Mouse (Mus musculus) CD4-positive, CD25-positive, alpha-beta regulatory T cell, adult 2 months (primary cell): ENCODE measurements around the gene Lrrc7.
A peak's percentile ranks its signal among the peaks of the same experiment; 100 is the strongest.

ENCODE experiments used
- DNase-seq: peaks from one replicate; pipeline ENCODE4 v3.0.0-alpha.2; 2012; ENCODE audit warnings: low read depth, low spot score

The Lrrc7 gene

GRCm38 (mm10) chr3:158068613-158069263 is 493.3 kb downstream of the Lrrc7 start:
- no peak for DNase-seq

GRCm38 (mm10) chr3:158067916-158068315 is 494.1 kb downstream of the Lrrc7 start:
- DNase-seq: no peak

GRCm38 (mm10) chr3:158065256-158065655 is 496.8 kb downstream of the Lrrc7 start:
- DNase-seq: no peak

- no peak for DNase-seq
Observed at GRCm38 (mm10) chr3:158061811-158062523, 500.1 kb downstream of the Lrrc7 start.

- no peak for DNase-seq
Observed at GRCm38 (mm10) chr3:158060621-158061291, 501.3 kb downstream of the Lrrc7 start.

- DNase-seq: no peak
Observed at GRCm38 (mm10) chr3:158049508-158049907, 512.5 kb downstream of the Lrrc7 start.

- DNase-seq: no peak
Observed at GRCm38 (mm10) chr3:158040755-158041154, 521.3 kb downstream of the Lrrc7 start.

- no peak for DNase-seq
Observed at GRCm38 (mm10) chr3:158038106-158038505, 523.9 kb downstream of the Lrrc7 start.

GRCm38 (mm10) chr3:158036329-158036988 is 525.6 kb downstream of the Lrrc7 start, which contains the start of the genes Srsf11 and Lrrc40:
Gene Srsf11 (minus strand): TSS chr3:158036639.
Gene Lrrc40 (plus strand): TSS chr3:158036662.
- peak; percentile 98 for DNase-seq

- DNase-seq: no peak
Observed at GRCm38 (mm10) chr3:158035866-158036265, 526.2 kb downstream of the Lrrc7 start.
